Mouse (Mus musculus): ENCODE measurements around the gene Depdc7. TPM values are rescaled to one million over a fixed set of nuclear protein-coding genes. Genes with fewer than 3 reads are reported as not detected.

Depdc7 gene
- total RNA-seq, 2 experiments from 2014 or later: 1.6 to 2.2 TPM

GRCm38 (mm10) chr2:104740248-104740949 is 2.3 kb downstream of the Depdc7 start:
- H3K4me3 ChIP-seq: no peak overlapping the region
- DNase-seq (ENCODE audit: low spot score in 2 of 2): no peak
- no peak overlapping the region for H3K27ac ChIP-seq
- TF ChIP-seq CTCF (conservative IDR thresholded peaks at IDR 0.05): no peak

GRCm38 (mm10) chr2:104739691-104740090 is 3.0 kb downstream of the Depdc7 start:
- no peak for TF ChIP-seq CTCF (conservative IDR thresholded peaks at IDR 0.05)
- no peak for DNase-seq (ENCODE audit: low spot score in 2 of 2)
- Histone ChIP-seq H3K27ac (no peak overlapping the region), H3K4me3 (no peak overlapping the region)

GRCm38 (mm10) chr2:104736241-104736640 is 6.4 kb downstream of the Depdc7 start:
- Histone ChIP-seq H3K4me3 (no peak overlapping the region), H3K27ac (no peak overlapping the region)
- TF ChIP-seq CTCF (conservative IDR thresholded peaks at IDR 0.05): no peak
- no peak for DNase-seq (ENCODE audit: low spot score in 2 of 2)

GRCm38 (mm10) chr2:104732562-104733256 is 10.0 kb downstream of the Depdc7 start:
- no peak for TF ChIP-seq CTCF (conservative IDR thresholded peaks at IDR 0.05)
- Histone ChIP-seq H3K27ac (no peak overlapping the region), H3K4me3 (no peak overlapping the region)
- DNase-seq (ENCODE audit: low spot score in 2 of 2): no peak

- DNase-seq (ENCODE audit: low spot score in 2 of 2): no peak
- Histone ChIP-seq H3K4me3 (no peak overlapping the region), H3K27ac (no peak overlapping the region)
- no peak for TF ChIP-seq CTCF (conservative IDR thresholded peaks at IDR 0.05)
These were observed 10.6 kb downstream of the Depdc7 start for GRCm38 (mm10) chr2:104732033-104732444.

- Histone ChIP-seq H3K4me3 (no peak overlapping the region), H3K27ac (peak overlapping the region; percentile 59; the same call in 1 of the 2 replicates)
- TF ChIP-seq CTCF (conservative IDR thresholded peaks at IDR 0.05): no peak
- DNase-seq (ENCODE audit: low spot score in 2 of 2): no peak
These were observed 15.3 kb downstream of the Depdc7 start for GRCm38 (mm10) chr2:104727369-104727768.

- no peak overlapping the region for H3K4me3 ChIP-seq
These were observed 20.7 kb downstream of the Depdc7 start for GRCm38 (mm10) chr2:104722021-104722420.

GRCm38 (mm10) chr2:104717827-104718226 is 24.9 kb downstream of the Depdc7 start:
- no peak for TF ChIP-seq CTCF (conservative IDR thresholded peaks at IDR 0.05)
- DNase-seq (ENCODE audit: low spot score in 2 of 2): no peak
- Histone ChIP-seq H3K27ac (no peak overlapping the region), H3K4me3 (no peak overlapping the region)

More at GRCm38 (mm10) chr2:104722021-104722420, 20.7 kb downstream of the Depdc7 start:
- H3K27ac ChIP-seq: no peak overlapping the region
- DNase-seq (ENCODE audit: low spot score in 2 of 2): no peak
- no peak for TF ChIP-seq CTCF (conservative IDR thresholded peaks at IDR 0.05)

- H3K4me3 ChIP-seq: no peak overlapping the region
- no peak for TF ChIP-seq CTCF (conservative IDR thresholded peaks at IDR 0.05)
- H3K27ac ChIP-seq: no peak overlapping the region
- DNase-seq (ENCODE audit: low spot score in 2 of 2): no peak
These were observed 25.4 kb downstream of the Depdc7 start for GRCm38 (mm10) chr2:104717231-104717735.

- no peak for TF ChIP-seq CTCF (conservative IDR thresholded peaks at IDR 0.05)
- no peak for DNase-seq (ENCODE audit: low spot score in 2 of 2)
- Histone ChIP-seq H3K4me3 (no peak within 1 kb of the TSS), H3K27ac (no peak within 1 kb of the TSS)
These were observed 26.4 kb downstream of the Depdc7 start, which contains the start of gene Pin1rt1 for GRCm38 (mm10) chr2:104716279-104716678. Gene Pin1rt1 (minus strand): TSS chr2:104716379.

- DNase-seq (ENCODE audit: low spot score in 2 of 2): no peak
- peak overlapping the region; percentile 46; the same call in 1 of the 2 replicates for H3K27ac ChIP-seq
- TF ChIP-seq CTCF (conservative IDR thresholded peaks at IDR 0.05): no peak
- H3K4me3 ChIP-seq: no peak overlapping the region
These were observed 28.4 kb downstream of the Depdc7 start for GRCm38 (mm10) chr2:104714254-104714691.

- TF ChIP-seq CTCF (conservative IDR thresholded peaks at IDR 0.05): no peak
- Histone ChIP-seq H3K4me3 (peak overlapping the region; percentile 94), H3K27ac (peak overlapping the region; percentile 97)
- DNase-seq (ENCODE audit: low spot score in 2 of 2): no peak
These were observed 30.2 kb downstream of the Depdc7 start for GRCm38 (mm10) chr2:104712486-104712809.
